Mouse (Mus musculus) G1E (cell line): Measurements from ENCODE around the gene Larp4. TPM values are rescaled to one million over a fixed set of nuclear protein-coding genes. Genes with fewer than 3 reads are reported as not detected.
"Not testable (repeated sequence)": the region's sequence is repeated elsewhere in the genome, so short reads cannot be mapped to it uniquely, and the experiment has no call there.

Source experiments
- ATAC-seq: 2 replicates; pipeline ENCODE4 v1.8.0; 2016; ENCODE audit warnings: mild to moderate bottlenecking; ENCODE audit not compliant: insufficient number of reproducible peaks, poor library complexity, low FRiP score, severe bottlenecking; ENCODE audit errors: extremely low read depth
- DNase-seq: peaks from one replicate; pipeline ENCODE4 v3.0.0; 2012; ENCODE audit warnings: low spot score
- H3K27me3 ChIP-seq: 2 replicates; pipeline ENCODE4 v1.6.1; 2012; ENCODE audit warnings: mild to moderate bottlenecking, low read length, inconsistent platforms; ENCODE audit not compliant: insufficient read depth
- H3K36me3 ChIP-seq: replicated peaks from 2 replicates; pipeline ENCODE3; 2012; ENCODE audit warnings: mild to moderate bottlenecking, inconsistent platforms
- H3K4me1 ChIP-seq: 2 replicates; pipeline ENCODE4 v1.6.1; 2012; ENCODE audit warnings: low read depth, low read length, inconsistent platforms, mixed read lengths; ENCODE audit not compliant: insufficient read depth
- H3K4me3 ChIP-seq: 2 replicates; pipeline ENCODE4 v1.5.1; 2012; ENCODE audit warnings: low read depth, mild to moderate bottlenecking, inconsistent platforms, low read length, moderate library complexity, mixed read lengths
- H3K9me3 ChIP-seq: replicated peaks from 2 replicates; pipeline ENCODE4 v1.6.1; 2012; ENCODE audit warnings: inconsistent platforms
- CTCF ChIP-seq: IDR thresholded peaks from 2 replicates; pipeline ENCODE4 v1.5.1; 2012; ENCODE audit warnings: low read depth, low read length, inconsistent platforms, mixed read lengths
- GATA1 ChIP-seq: IDR thresholded peaks from 2 replicates; pipeline ENCODE4 v1.6.1; 2012; ENCODE audit warnings: borderline replicate concordance, low read length, inconsistent platforms, mixed read lengths
- GATA2 ChIP-seq: IDR thresholded peaks from 2 replicates; pipeline ENCODE4 v1.6.1; 2012; ENCODE audit warnings: low read depth, low read length, inconsistent platforms, borderline replicate concordance
- POLR2AphosphoS5 ChIP-seq: IDR thresholded peaks from 2 replicates; pipeline ENCODE4 v1.6.1; 2012; ENCODE audit warnings: low read depth, low read length, inconsistent platforms; ENCODE audit not compliant: insufficient replicate concordance
- TAL1 ChIP-seq: conservative IDR thresholded peaks from 2 replicates; pipeline ENCODE4 v1.6.1; 2012; ENCODE audit warnings: low read depth, low read length, inconsistent platforms, mixed read lengths
- polyA plus RNA-seq: library from polyadenylated mRNA; stranded (reverse); fragments of >175 nt; gene quantifications from 2 replicates; pipeline ENCODE4 v1.2.3, GENCODE M21; 2012
- total RNA-seq, 2 experiments: library from RNA; stranded (forward) in 1 of 2; stranded (reverse) in 1 of 2; fragments of 200-1000 nt in 1 of 2; fragments of >200 nt in 1 of 2; fragmentation: Nextera tagmentation in 1 of 2; gene quantifications; 2 replicates each; pipeline ENCODE4 v1.2.3; 2014 to 2017

The Larp4 gene
- total and polyA plus RNA-seq, 3 experiments, result 13.4 to 207 (median 85.3) TPM

DNA sequence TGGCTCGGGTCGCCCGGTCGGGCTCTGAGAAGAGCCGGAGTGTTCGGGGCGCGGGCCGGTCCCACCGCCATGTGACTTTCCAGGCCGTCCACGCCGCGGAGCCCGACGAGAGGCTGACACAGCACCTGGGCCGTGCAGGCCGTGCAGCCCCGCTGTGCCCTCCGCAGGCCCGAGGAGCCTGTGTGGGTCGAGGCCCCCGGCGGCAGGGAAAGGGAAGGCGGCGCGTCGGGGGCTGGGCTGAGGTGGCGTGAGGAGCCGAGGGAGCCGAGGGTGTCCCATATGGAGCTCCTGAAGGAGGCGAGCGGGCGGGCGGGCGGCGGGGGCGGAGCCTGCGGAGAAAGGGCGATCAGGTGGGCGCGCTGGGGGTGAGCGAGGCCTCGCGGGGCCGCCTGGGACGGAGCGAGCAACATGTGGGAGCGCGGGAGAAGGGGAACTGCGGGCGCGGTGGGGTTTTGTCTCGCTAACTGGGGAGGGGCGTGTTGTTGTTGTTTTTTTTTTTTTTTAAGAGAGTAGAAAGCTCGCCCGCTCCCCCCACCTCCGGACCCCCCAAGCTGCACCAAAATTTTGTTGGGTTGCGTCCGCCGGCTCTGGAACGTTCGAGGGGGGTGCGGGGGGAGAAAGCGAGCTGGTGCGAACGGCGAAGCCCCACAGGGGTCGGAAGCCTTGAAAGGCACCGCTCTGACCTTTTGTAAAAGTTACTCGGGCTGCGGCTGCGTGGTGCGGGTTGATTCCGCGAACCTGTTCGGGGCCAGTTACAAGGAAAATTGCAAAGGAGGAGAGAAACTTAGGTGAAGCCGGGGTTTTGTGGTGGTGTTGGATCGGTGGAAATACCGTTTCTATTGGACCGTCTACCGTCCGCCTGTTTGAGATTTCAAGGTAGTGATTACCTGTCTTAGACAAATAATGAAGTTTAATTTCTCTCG lies 3.4 kb downstream of the Larp4 start:
- ATAC-seq (peak; percentile 24; the same call in 1 of the 2 replicates), DNase-seq (peak; percentile 93)
- TF ChIP-seq GATA1 (no peak), CTCF (no peak), GATA2 (no peak), TAL1 (no peak)
- Histone ChIP-seq H3K27me3 (no peaks in the 10 kb centered on the region), H3K36me3 (peaks cover under 1% of the 10 kb centered on the region), H3K4me1 (peaks cover 15% of the 10 kb centered on the region), H3K4me3 (peak overlapping the region; percentile 94), H3K9me3 (no peaks in the 10 kb centered on the region)

GRCm38 (mm10) chr15:99974476-99975220 lies 4.8 kb downstream of the Larp4 start:
- H3K27me3 ChIP-seq, result no peaks in the 10 kb centered on the region
- DNase-seq (no peak), ATAC-seq (no peak)
- peaks cover 15% of the 10 kb centered on the region for H3K4me1 ChIP-seq
- peaks cover 3% of the 10 kb centered on the region for H3K36me3 ChIP-seq
- H3K9me3 ChIP-seq, result no peaks in the 10 kb centered on the region
- H3K4me3 ChIP-seq, result peak overlapping the region; percentile 94; the same call in 1 of the 2 replicates
- TF ChIP-seq CTCF, result no peak
- TF ChIP-seq POLR2AphosphoS5, result no peak
- TF ChIP-seq GATA1, result no peak
- TF ChIP-seq GATA2, result no peak
- no peak for TF ChIP-seq TAL1

DNA sequence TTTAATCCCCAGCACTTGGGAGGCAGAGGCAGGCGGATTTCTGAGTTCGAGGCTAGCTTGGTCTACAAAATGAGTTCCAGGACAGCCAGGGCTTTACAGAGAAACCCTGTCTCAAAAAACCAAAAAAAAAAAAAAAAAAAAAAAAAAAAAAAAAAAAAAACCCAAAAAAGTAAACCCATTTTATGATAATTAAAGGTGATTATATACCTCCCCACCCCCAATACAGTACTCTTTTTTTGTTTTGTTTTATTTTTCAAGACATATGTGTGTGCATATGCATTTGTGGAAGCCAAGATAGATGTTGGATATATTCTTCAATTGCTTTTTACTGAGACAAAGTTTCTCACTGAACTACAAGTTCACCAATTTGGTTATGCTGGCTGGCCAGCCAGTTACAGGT lies 6.3 kb downstream of the Larp4 start:
- ATAC-seq, H3K4me3 ChIP-seq, H3K9me3 ChIP-seq, DNase-seq, H3K36me3 ChIP-seq, H3K27me3 ChIP-seq: not testable (repeated sequence)
- peaks cover 15% of the 10 kb centered on the region for H3K4me1 ChIP-seq

DNA sequence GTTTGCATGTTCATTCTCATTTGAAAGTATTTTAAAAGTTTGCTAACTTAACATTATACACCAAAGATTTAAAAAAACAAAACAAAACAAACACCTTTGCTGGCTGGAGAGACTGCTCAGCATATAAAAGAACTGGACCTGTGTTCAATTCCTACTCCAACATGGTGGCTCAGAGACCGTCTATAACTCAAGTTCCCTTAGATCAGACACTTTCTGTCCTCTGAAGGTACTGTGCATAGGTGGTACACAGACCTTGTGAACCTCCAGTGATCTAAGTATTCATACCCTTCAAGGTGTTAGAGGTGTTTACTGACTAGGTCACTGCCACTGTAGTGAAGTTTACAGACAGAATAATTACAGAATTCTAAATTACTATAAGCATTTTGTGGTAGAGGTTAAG lies 9.4 kb downstream of the Larp4 start:
- peaks cover 15% of the 10 kb centered on the region for H3K4me1 ChIP-seq
- no peak for ATAC-seq
- peaks cover 19% of the 10 kb centered on the region for H3K36me3 ChIP-seq
- no peaks in the 10 kb centered on the region for H3K27me3 ChIP-seq
- no peak for DNase-seq
- no peak overlapping the region for H3K4me3 ChIP-seq
- TF ChIP-seq GATA2 (no peak), POLR2AphosphoS5 (no peak), GATA1 (no peak), TAL1 (no peak), CTCF (no peak)
- no peaks in the 10 kb centered on the region for H3K9me3 ChIP-seq

DNA sequence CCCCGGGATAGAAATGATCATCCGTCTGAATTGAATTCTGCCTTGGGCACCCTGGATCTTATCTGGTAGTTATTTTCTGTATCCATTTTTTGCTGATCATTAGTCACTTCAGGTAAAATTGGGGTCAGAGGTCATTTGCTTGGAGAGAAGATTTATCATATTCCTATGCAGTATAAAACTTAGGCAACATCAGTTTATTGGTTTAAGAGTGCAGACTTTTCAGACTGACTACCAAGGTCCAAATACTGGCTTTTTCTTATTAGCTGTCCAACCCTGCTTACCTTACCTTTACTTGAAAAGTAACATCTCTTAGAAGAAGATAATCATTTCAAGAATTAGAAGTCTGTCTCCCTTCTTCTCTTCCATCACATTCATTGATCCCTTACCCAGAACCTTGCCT lies 9.8 kb downstream of the Larp4 start:
- Histone ChIP-seq H3K4me3 (no peak overlapping the region), H3K4me1 (peaks cover 12% of the 10 kb centered on the region; the same call in 1 of the 2 replicates), H3K27me3 (no peaks in the 10 kb centered on the region), H3K36me3 (peaks cover 23% of the 10 kb centered on the region), H3K9me3 (no peaks in the 10 kb centered on the region)
- DNase-seq, result no peak
- no peak for ATAC-seq
- no peak for TF ChIP-seq POLR2AphosphoS5
- TF ChIP-seq CTCF, result no peak
- no peak for TF ChIP-seq GATA2
- no peak for TF ChIP-seq TAL1
- no peak for TF ChIP-seq GATA1

- ATAC-seq (no peak), DNase-seq (no peak)
- Histone ChIP-seq H3K27me3 (no peaks in the 10 kb centered on the region), H3K4me1 (no peaks in the 10 kb centered on the region), H3K9me3 (no peaks in the 10 kb centered on the region), H3K4me3 (no peak overlapping the region), H3K36me3 (peaks cover 77% of the 10 kb centered on the region)
- no peak for TF ChIP-seq TAL1
- no peak for TF ChIP-seq GATA2
- no peak for TF ChIP-seq GATA1
Measured at GRCm38 (mm10) chr15:99993100-99993499, 23.2 kb downstream of the Larp4 start.
